Mouse (Mus musculus) Muller cell, postnatal 12 days (primary cell): ENCODE results near the gene Pon1.

Experiments
- DNase-seq: peaks from one replicate; pipeline ENCODE4 v3.0.0-alpha.2; 2015; ENCODE audit errors: inconsistent ontology term

The Pon1 gene

DNA sequence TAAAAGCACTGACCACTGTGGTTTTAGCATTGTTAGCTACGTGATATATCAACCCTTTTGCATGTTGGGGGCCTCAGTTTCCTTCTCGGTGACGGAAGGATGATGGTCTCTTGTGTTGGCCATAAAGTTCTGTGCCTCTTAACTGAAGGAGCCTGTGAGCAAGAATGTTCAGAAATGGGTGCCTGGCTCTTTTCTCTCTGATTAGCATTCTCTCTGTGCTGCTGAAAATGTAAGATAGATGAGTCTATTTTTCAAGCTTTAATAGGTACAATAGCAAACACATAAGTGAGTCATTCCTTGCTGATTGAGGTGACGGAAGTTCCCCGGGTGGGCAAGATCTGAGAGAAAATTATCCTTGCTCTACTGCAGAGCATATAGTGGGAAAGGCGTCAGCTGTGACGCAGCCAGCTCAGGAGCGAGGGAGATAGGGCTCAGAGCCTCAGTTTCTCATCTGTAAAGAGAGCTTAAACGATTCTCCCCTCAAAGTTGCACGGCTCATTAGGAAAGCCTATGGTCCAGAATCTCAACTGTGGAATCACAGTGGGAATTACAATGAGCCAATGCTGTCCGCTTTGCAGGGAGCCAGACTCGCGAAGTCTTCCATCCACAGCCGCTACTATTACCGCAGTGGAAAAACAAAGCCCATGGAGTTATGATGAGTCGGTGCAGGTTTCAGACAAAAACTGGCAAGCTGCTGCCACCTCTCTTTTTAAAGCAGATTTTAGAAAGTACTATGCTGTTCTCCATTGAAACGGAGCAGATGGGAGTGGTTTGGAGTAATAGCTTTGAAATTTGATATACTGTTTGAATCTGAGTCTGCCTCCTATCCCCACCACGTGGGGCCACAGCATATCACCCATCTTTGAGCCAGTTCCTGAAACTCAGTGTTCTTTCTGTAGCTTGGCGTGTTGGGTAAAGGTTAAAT is 15.5 kb downstream of the Pon1 start:
- no peak for DNase-seq

DNA sequence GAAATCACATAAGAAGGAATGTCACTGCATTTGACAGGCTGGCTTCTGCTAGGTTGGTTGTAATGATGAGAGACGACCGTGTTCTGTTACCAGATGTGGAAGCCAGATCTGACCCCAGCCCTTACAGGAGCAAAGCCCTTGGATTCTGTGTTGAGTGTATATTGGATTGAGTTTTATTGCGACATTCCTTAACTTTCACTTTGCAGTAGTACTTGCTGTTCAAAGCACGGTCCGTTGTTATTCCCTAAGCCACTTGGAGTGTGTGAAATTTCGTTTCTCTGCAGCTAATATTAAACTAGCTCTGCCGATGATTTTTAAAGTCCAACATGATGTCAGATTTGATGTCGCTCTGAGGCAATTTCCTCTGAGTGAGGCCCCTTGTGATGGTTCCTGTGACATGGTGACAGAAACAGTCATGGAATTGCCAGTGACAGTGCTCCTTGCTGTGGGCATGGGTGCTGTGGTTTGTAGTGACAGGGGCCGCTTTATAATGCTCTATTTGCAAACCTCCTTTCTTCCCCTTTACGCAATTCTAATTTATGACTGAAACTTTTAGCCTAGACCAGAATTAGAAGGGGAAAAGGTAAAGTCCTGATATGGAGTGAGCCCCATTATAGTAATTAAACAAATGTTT is 19.4 kb downstream of the Pon1 start:
- no peak for DNase-seq

DNA sequence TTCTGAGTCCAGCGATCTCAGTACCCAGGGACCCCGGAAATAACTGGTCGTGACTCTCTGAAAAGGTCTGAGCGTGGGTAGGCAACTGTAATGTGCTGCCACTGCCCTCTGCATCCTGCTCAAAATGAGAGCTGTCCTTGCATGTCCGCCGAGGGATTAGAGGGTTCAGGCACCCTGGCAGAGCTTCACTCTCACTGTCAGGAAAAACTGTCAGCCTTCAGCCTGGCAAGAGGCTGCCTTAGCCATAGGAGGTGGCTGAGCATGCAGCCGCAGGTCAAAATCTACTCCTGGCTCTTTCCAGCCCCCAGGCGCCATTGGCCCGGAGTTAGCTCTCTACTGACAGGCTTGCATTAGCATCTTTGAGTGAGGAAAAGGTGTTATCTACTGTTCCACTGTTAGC is 21.2 kb downstream of the Pon1 start:
- DNase-seq: no peak

DNA sequence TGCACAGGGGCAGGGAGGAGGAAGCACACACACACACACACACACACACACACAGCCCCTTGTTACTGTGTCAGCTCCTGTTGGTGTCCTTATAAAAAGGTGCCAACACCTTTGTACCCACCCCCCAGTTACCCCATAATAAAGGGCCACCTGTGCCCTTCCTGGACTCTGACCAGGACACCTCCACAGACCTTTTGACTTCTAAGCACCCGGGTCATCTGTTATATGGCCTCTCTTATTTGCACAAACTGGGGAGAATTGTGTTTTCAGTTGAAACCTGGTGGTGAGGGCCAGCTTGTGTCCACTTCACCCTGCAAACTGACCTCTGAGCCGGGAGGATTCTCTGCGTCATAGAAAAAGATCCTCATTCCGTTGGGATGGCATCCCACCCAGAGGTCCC is 22.3 kb downstream of the Pon1 start:
- no peak for DNase-seq

DNA sequence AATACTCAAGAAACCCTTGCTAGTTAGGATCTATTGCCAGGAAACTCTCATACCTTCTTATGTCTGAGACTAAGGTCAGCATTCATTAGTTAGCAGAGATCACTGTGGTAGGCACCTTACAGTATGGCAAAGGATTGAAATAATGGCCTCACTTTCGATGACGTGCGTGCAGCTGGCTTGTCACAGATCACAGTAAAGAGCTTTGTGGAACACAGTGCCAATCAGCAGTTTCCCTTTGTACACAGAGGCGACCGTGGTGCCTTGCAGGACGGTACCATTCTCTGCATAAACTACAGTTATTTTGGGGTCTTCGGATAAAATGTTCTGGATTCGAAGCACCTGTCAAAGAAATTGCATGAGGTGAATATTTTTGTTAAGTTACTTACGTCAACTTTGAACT is 25.6 kb downstream of the Pon1 start:
- no peak for DNase-seq

DNA sequence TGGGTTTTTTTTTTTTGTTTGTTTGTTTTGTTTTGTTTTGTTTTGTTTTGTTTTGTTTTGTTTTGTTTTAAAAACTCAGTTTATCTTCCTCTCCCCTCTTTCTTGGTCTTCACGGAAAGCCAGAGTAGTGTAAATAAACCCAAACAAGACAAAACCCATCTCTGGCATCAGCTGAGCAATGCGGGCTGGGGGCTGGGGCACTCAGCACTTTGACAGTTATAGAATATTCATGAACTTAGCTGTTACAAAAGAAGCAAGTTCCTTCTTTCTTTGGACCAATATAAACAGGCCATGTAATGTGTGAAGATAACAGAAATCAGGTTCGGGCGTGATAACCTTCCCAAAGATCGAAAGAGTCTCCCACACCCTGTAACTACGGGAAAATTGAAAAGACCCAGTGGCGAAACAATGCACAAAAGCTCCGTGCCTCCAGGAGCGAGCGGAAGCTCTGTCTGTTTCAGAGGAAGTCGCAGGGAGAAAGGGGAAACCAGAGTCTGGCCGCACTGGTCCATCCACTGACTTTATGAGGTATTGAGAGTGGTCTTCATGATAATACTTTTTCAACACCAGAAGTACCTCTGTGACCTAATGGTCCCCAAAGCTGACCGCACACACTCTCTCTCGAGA is 26.6 kb downstream of the Pon1 start:
- DNase-seq: no peak

DNA sequence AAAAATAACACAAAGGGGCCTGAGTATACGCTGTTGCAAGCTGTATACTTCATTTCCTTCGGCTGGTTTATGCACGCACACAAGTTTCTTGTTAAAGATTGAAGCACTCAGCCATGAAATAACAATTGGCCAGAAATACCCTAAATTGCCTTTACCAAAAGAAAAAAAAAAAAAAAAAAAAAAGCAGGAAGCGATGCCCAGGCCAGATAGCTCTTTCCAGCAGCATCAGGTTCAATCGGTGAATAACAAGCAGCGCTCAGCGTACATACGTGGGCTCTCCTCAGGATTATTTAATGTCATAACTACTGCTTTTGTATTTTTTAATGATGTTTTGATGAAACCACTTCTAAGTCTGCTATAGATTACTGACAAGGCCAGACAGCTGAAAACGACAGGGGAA is 28.9 kb downstream of the Pon1 start:
- DNase-seq: no peak

DNA sequence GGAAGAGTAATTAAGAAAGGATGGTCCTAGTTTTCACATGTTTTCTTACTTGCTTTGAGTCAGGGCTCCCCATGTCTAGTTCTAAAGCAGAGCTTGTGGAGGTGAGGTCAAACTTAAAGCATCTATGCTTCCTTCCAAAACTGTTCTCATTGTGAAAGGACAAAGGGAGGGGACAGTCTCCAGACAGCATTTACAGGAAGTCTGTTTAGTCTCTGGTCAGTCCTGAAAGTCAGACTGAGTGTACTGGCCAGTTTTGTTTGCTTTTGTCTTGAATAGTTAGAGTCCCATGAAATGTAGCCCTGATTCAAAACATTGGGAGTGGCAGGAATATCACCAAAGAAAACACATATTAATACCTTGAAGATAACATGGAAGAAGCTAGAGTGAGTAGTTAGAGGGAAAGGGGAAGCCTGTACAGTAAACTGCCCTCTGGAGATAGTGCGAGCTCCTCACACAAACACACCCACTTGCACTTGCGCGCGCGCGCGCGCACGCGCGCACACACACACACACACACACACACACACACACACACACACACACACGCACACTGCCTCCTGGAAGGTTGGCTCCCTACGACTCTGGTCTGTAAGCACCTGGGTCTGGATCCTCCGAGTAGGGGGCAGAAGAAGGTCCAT is 30.1 kb downstream of the Pon1 start:
- DNase-seq: no peak

DNA sequence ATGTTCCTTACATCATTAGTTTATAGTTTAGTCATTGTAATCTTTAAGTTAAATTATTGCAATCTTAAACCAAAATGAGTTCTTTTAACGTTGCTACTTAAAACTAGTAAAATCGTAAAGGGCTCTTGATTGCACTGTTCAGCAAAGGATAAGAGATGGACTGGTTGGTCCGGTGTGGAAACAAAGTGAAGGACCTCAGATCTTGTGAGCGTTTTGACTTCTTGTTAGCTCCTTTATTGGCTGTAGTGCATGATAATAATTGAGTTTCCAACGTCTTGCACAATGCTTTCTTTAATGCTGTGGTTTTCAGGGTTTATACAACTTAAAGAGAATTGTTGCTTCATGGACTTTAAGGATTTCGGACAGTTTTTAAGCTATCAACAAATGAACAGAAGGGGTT is 31.7 kb downstream of the Pon1 start:
- DNase-seq: no peak

DNA sequence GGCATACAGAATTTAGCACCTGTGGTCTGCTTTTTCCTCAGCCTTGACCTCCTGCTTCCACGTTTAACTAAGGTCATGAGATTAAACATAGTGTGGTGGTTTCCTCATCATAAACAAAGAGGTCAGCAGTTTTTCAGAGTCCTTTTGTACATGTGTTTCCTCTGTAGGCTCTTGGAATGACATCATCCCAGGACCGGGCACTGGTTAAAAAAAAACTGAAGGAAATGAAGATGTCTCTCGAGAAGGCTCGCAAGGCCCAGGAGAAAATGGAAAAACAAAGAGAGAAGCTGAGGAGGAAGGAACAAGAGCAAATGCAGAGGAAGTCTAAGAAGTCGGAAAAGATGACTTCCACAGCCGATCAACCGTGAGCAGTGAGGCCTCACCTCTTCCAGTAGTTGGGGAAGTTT is 34.4 kb downstream of the Pon1 start:
- DNase-seq: no peak

DNA sequence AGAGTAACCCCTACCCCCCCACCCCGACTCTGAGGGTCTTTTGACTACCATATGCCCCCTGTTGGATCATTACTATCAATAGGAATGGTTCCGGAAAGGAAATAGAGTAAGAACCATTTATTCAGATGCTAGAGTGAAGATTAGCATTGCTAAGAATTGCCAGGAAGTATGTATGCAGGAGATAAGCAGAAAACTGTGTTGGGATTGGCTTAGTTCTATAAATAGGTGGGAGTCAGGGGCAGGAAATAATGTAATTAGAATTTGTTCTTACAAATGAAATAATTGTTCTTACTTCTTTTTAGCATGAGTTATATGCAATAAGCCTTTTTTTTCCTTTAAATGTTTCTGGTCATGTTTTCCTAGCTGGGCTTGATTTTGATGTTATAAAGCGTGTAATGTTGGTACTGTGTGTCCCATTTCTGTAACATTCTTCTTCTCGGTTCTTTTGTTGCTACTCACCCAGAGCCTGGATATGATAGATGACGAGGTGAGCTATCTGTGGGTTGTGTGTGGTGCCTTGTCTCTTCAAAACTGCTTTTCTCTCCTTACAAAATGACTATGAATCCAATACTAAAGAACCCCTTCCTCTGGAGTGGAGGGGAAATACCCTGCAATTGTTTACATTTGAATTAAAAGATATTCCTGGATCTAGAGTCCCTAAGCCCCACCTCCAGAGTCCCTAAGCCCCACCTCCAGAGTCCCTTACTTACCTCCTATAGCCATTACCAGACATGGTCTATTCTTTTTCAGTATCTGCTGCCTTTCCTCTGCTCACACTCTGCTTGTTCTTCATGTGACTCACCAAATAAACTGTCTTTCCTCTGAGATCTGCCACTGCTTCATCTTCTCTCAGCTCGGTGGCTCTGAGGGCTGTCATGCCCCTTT is 37.0 kb downstream of the Pon1 start:
- no peak for DNase-seq

DNA sequence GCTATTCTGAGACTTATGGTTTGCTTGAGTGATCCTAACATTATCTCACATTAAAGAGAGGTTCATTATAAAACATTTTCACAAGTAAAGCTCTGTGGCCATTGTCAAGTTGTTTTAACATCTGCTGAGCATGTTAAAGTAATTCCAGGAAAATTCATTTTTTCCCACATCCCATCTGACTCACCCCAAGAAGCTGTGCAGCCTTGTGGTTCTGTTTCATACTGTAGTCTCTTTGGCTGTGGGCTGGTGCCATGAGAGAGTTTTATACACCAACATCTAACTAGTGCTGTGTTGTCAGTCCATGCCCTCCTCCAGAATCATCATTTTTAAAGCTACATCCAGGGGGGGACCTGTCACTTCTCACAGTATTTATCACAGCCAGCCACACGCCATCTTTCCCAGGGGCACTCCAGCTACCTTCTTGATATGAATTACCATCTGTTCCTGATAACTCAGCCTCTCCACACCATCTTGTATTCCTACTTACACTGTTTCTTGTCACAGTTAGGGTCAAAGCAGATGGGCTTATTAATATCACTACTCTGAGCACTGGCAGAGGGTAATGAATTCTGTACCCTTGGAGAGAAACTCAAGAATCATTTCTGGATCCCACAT is 38.3 kb downstream of the Pon1 start:
- no peak for DNase-seq

DNA sequence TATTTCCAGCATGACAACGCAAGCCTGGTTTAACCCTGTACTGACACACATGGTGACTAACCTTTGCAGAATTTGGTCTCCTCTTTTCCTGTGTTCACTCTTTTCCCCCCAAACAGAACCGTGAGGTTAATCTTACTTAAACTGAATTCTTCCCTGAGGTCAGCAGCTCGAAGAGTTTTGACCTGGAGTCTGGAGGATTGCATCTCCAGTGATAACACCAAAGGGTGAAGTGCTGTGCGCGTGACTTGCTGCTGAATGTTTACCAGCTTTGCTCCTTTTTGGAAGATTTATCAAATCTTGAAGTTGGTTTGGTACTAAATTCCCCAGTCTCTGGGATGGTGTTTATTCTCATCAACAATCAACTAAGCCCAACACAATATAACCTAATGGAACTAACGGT is 39.0 kb downstream of the Pon1 start:
- DNase-seq: no peak

DNA sequence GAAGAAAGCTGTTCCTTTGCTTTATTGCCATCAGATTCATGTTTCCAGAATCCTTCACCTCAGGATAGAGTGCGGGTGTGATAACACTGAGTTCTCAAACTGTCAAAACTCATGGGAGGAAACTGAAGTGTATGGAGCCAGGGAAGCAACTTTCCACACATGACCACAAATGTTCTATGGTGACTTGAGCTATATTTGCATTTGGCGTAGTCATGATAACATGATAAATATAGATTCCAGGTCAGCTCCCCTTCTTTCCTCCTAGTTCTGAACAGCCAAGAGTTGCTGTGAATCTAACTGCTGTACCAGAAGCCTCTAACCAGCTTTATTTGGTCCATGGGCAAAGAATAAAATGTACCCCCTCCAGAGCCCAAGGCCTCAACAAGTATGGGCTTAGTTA is 41.6 kb downstream of the Pon1 start:
- DNase-seq: no peak

DNA sequence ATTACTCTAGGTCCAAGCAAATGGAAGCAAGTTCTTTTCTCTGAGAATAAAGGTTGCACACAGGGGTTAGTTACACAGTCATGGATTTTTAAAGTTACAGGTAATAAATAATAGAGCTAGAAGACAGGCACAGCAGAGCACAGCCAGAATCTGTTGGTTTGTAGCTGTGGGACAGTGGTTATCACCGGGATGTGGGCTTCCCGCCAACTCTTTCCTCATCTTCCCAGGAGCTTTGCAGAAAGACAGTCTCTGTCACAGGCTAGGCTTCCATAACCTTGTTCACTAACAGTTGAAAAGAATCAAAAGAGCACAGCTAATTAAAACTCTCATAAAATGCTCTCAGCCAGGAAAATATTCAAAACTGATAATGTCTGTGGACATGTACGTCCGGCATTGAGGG is 42.6 kb downstream of the Pon1 start:
- DNase-seq: no peak

DNA sequence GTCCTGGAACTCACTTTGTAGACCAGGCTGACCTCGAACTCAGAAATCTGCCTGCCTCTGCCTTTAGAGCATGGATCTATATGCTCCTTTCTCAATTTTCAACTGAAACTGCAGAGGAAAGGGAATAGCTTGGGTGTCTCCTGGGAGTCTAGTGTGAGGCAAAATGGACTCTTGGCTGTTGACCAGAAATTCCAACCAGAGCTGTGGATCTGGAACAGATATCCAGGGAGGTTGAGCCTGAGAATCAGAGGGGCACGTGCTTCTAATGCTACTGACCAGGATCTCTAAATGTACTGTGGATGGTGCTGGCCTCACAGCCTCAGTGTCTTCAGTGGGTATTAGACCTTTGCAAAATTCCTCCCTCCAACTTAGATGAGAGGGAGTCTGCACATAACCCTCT is 43.8 kb downstream of the Pon1 start:
- no peak for DNase-seq

DNA sequence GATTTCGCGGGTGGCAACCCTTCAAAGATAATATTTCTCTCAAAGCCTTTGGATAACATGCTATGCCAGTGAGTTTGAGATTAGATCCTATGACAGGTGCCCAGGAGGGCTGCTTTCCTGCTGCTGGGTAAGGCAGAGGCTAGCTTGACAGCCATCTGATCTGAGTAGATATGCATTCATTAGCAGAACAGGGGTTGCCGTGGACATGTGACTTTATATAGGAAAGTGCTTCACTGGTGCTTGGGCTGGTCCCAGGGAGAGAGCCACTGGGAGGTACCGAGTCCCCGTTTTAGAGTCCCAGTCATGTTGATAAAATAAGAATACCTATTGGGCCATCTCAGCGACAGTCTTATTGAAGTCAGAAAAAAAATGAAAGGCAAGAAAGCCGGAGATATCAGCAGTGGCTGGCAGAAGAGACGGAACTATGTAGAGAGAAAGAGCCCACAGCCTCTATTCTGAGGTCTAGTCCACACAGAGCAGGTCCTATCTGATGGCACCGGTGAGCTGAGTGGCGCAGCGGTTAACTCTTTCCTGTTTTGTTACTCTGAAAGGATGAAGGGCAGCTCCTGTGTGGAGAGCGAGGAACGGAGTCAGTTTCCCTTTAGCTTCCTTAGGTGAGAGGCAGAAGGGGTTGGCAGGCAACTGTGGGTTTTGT is 46.1 kb downstream of the Pon1 start:
- DNase-seq: no peak

DNA sequence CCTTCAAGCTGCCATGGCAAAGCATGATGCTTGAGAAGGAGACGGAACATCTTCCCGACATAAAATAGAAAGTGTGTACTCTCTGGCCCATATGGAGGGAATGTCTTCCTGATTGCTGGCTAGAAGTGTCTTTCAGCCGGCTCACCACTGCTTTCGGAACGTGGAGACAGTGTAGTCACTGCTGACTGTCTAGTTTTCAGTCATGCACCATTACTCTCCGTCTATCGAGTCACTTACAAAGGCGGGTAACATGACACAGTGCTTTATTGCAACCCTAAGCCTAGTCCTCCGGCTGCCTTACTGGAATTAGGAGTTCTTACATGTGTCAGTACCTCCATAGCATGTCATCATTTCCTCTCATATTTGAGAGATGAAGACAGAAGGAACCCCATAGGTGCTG is 54.1 kb downstream of the Pon1 start:
- DNase-seq: no peak

DNA sequence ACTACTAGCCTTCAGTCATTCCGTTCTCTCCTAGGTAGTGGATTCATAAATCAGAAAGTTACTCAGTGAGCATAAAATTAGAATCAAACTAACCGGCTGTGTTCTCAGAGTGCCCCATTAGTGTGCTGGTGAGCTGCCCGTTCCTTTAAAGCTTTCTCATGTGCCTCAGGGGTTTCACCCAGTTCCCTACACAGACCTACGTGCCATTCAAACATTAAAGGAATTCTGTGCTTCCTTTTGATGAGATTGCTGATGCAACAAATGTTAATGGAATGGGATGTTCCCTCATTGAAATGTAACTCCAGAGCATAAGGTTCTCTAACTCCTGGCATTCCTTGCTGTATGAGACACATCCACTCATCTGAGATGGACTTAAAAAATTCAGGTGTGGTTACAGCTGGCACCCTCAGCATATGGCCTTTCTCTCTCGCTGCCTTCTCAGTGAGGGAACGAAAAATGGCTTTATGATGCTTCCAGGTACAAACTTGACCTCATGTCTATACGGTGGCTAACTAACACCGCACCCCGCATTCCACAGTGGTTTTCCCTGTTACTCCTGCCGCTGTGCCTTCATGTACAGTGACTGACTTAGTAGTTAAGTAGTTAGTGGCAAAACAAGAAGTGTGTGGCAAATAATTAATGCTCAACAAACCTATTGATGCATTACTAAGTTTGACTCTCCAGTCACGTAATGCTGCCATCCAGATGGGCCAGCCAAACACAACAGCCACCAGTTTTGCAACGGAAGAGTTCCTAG is 54.7 kb downstream of the Pon1 start:
- no peak for DNase-seq

DNA sequence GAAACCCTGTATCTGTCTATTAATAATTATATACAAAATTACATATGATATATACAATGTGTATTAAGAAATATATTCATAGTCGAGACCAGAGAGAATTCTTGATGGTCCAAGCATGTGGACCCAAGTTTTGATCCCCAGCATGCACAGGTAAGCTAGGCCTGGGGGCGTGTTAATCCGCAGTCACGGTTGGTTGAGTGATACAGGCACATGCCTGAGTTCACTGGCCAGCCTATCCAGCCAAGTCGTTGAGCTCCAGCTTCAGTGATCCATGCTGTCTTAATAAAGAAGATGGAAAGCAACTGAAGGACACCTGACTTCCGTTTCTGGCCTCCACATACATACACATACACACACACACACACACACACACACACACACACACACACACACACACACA is 57.7 kb downstream of the Pon1 start:
- DNase-seq: no peak
